Mouse (Mus musculus): ENCODE results near the gene Abce1.

GRCm38 (mm10) chr8:79676461-79676860 is 35.1 kb downstream of the Abce1 start:
- TF ChIP-seq POLR2A (IDR thresholded peaks at IDR 0.05; ENCODE audit: control insufficient read depth, low read depth, low read length) (no peak), CTCF (IDR thresholded peaks at IDR 0.05; ENCODE audit: control insufficient read depth, insufficient read depth, insufficient replicate concordance, low read depth, low read length) (no peak)
